Mouse (Mus musculus) embryonic facial prominence, embryonic 12.5 days (tissue): ENCODE measurements around the gene Gpn3. TPM values are rescaled to one million over a fixed set of nuclear protein-coding genes. Genes with fewer than 3 reads are reported as not detected.

Experiments used
- ATAC-seq: fragments of 200-750 bp; cut with Nextera tagmentation; 2 replicates; pipeline ENCODE4 v1.8.0; 2017; ENCODE audit not compliant: insufficient number of reproducible peaks, insufficient read depth, low FRiP score, low TSS enrichment
- H3K27ac ChIP-seq: fragments of 300-500 bp; sonication (generic); 2 replicates; pipeline ENCODE4 v1.5.1; 2016; ENCODE audit warnings: mild to moderate bottlenecking
- H3K27me3 ChIP-seq: fragments of 300-500 bp; sonication (generic); 2 replicates; pipeline ENCODE4 v1.6.1; 2016; ENCODE audit warnings: mild to moderate bottlenecking, moderate library complexity
- H3K36me3 ChIP-seq: fragments of 300-500 bp; sonication (generic); 2 replicates; pipeline ENCODE4 v1.6.1; 2016; ENCODE audit warnings: mild to moderate bottlenecking
- H3K4me1 ChIP-seq: fragments of 300-500 bp; sonication (generic); 2 replicates; pipeline ENCODE4 v1.6.1; 2016
- H3K4me2 ChIP-seq: fragments of 300-500 bp; sonication (generic); replicated peaks from 2 replicates; pipeline ENCODE4 v1.6.1; 2016; ENCODE audit warnings: mild to moderate bottlenecking, moderate library complexity
- H3K4me3 ChIP-seq: fragments of 300-500 bp; sonication (generic); 2 replicates; pipeline ENCODE4 v1.5.1; 2016; ENCODE audit warnings: mild to moderate bottlenecking
- H3K9ac ChIP-seq: fragments of 300-500 bp; sonication (generic); 2 replicates; pipeline ENCODE4 v1.6.1; 2016; ENCODE audit warnings: mild to moderate bottlenecking, moderate library complexity
- H3K9me3 ChIP-seq: fragments of 300-500 bp; sonication (generic); 2 replicates; pipeline ENCODE4 v1.6.1; 2016; ENCODE audit warnings: mild to moderate bottlenecking, moderate library complexity
- WGBS: fragments of 180-500 bp; shearing (Covaris S2); methylation state at CpG from one replicate; pipeline ENCODE4 v1.1.7; 2016; 5-methylcytosine and 5-hydroxymethylcytosine counted together
- polyA plus RNA-seq: library from polyadenylated mRNA; unstranded; fragments of >200 nt; fragmentation: Nextera tagmentation; extraction: Ambion mirVana; gene quantifications from 2 replicates; pipeline ENCODE4 v1.2.1, GENCODE M21; 2016

The Gpn3 gene
- polyA plus RNA-seq, 1 experiment from 2014 or later = 70.0 TPM

DNA sequence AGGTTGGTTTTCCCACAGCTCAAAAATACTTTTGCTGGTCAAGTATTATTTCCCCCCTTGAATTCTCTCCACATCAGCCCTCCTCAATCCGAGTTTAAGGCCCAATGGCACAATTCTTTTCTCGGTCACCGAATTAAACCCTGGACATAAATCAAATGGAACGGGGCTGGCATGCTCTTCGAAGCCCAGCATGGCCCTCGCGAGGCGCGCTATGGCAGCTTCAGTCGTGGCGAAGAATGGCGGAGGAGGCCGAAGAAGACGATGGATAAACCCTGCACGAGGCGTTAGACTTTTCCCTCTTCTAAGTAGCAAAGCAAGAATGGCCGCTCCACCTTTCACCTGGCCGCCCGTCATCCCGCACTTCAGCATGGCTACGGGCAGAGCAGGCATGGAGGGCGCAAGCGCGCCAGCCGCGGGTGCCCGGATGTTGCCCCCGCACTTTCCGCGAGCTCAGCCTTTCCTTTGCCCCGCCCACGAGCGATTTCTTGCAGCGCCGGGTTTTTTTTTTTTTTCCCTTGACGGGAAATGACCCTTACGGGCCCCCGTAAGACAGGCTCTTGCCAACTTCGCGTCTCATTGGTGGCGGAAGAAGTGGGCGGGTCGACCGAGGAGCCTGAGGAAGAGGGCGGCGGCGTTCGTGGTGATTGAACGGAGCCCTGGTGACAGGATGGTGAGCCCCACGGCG is 17.7 kb upstream of the Gpn3 start, which contains the start of the genes Rad9b and Vps29:
Gene Rad9b (minus strand): TSS at position 427 of the 685 bp plus-strand sequence.
Gene Vps29 (plus strand): TSS at position 563 of the 685 bp plus-strand sequence.
- peak; percentile 86 for ATAC-seq
- Histone ChIP-seq H3K4me3 (peak within 1 kb of the TSS; percentile 85), H3K36me3 (peaks cover 10% of the 10 kb centered on the region; the same call in 1 of the 2 replicates), H3K27ac (peak within 1 kb of the TSS; percentile 37), H3K4me2 (peak within 1 kb of the TSS; percentile 70), H3K9me3 (no peaks in the 10 kb centered on the region), H3K27me3 (no peaks in the 10 kb centered on the region), H3K9ac (peak within 1 kb of the TSS; percentile 75), H3K4me1 (no peaks in the 10 kb centered on the region)
- WGBS = 2% methylated on average over 51 of the region's 51 CpGs

DNA sequence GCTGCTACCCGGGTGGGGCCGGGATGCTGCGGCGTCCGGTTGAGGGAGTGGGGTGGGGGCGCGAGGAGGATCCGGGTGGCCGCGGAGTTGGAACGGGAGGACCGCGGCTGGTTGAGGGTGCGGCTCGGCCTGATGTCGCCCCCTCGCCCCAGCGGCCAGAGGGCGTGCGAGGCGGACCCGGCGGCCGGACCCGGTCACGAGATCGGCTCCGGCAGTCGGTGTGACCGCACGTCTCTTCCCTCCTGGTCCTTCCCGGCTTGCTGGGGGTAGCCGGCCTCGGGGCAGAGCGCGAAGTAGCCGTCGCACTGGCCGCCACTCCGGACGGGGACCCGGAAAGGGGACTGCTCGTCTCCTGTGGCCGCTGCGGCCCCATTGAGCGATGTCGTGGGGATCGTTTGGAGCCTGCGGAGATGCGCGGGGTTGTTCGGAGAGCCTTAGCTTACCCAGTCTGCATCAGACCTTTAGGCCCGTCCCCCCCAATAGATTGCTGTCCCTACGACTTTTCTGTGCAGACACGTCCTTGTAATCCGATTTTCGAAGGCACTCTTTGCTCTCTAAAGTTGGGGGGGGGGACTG is 17.1 kb upstream of the Gpn3 start:
- peak overlapping the region; percentile 37 for H3K27ac ChIP-seq

DNA sequence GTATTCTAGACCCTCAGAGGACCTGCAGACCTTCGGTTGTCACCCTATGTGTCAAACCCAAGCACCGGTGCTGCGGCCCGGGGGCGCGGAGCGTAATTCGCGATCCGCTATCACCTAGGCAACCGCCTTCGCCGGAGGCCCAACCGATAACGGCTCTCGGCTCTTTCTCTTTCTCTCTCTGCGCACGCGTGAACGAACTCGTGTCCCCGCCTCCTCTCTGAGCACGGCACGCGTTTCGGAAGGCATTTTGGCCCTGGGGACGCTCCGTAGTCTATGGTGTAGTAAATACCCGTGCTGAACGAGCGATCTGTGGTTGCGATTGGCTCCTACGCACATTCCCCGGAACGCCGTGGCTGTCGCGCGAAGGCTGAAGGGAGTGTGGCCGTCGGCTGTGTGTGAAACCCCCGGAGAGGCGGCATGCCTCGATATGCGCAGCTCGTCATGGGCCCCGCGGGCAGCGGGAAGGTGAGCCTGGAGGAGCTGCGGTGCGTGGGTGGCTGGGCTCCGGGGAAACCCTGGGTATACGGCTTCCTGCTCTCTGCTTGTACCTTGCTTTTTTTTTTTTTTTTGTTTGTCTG is 605 bp downstream of the Gpn3 start, which contains the start of gene Fam216a:
Gene Fam216a (minus strand): TSS at position 173 of the 578 bp plus-strand sequence.
- Histone ChIP-seq H3K9ac (peak within 1 kb of the TSS; percentile 84), H3K9me3 (no peaks in the 10 kb centered on the region), H3K27ac (peak within 1 kb of the TSS; percentile 97), H3K4me3 (peak within 1 kb of the TSS; percentile 77), H3K36me3 (peaks cover 31% of the 10 kb centered on the region), H3K4me2 (peak within 1 kb of the TSS; percentile 72), H3K4me1 (peaks cover 16% of the 10 kb centered on the region), H3K27me3 (no peaks in the 10 kb centered on the region)
- under 1% methylated on average over 53 of the region's 53 CpGs for WGBS
- ATAC-seq = peak; percentile 92

More for the DNA sequence above, 17.1 kb upstream of the Gpn3 start:
- no peaks in the 10 kb centered on the region for H3K4me1 ChIP-seq
- peak overlapping the region; percentile 70 for H3K4me2 ChIP-seq
- H3K4me3 ChIP-seq = peak overlapping the region; percentile 85
- no peaks in the 10 kb centered on the region for H3K9me3 ChIP-seq
- 0 out of 2 replicates have a peak, but pooled peaks have one; percentile 32 for ATAC-seq
- H3K9ac ChIP-seq = peak overlapping the region; percentile 75
- under 1% methylated on average over 52 of the region's 57 CpGs for WGBS
- H3K36me3 ChIP-seq = peaks cover 12% of the 10 kb centered on the region; the same call in 1 of the 2 replicates
- no peaks in the 10 kb centered on the region for H3K27me3 ChIP-seq

DNA sequence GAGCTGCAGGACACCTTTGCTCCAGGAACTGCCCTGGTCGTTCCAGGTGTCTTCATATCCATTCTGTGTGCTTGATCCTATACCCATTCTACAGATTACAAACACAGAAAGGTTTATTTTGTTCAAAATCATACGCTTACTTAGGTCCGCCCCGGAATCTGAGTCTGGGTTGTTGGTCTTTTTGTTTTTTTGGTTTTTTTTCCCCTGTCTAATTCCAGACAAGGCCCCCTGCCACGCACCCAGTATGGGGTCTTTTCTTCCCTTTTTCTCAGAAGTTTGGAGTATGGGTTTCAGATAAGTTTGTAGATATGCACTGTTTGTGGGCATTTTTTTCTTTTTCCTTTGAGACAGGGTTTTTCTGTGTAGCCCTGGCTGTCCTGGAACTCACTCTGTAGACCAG is 1.2 kb downstream of the Gpn3 start:
- no peak for ATAC-seq
- H3K4me1 ChIP-seq = peaks cover 16% of the 10 kb centered on the region
- WGBS = 7% methylated on average over 5 of the region's 5 CpGs
- H3K9ac ChIP-seq = peak overlapping the region; percentile 84
- peaks cover 25% of the 10 kb centered on the region for H3K36me3 ChIP-seq
- H3K27me3 ChIP-seq = no peaks in the 10 kb centered on the region
- H3K9me3 ChIP-seq = no peaks in the 10 kb centered on the region
- H3K4me3 ChIP-seq = peak overlapping the region; percentile 77
- H3K27ac ChIP-seq = peak overlapping the region; percentile 97; the same call in 1 of the 2 replicates
- peak overlapping the region; percentile 72 for H3K4me2 ChIP-seq

DNA sequence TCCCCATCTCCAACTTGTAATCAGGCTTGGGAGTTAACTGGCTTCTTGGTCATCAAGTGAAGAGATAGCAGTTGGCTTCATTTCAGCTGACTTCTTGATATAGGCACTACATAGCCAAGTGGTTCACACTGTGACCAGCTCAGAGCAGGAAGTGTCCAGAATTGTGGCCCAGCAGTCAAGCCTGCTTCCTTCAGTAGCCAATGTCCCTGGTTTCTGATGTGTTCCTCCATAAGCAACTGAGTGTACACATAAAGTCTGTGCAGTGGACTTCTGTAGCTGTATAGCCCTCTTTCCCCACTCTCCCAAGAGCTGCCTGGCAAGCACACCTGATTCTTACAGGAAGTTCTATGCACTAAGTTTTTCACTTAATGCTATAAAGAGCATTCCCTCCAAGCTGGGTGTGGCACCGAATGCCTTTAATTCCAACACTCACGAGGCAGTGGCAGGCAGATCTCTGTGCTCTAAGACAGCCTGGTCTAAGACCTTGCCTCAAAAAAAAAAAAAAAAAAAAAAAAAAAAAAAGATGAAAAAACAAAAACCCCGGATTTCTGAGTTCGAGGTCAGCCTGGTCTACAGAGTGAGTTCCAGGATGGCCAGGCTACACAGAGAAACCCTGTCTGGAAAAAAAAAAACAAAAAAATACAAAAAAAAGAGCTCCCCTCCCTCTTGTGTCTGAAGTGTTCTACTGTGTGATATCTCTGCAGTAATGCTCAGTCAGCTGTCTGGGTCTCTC is 5.6 kb downstream of the Gpn3 start:
- Histone ChIP-seq H3K4me2 (no peak overlapping the region), H3K4me3 (no peak overlapping the region), H3K9me3 (no peaks in the 10 kb centered on the region), H3K27me3 (no peaks in the 10 kb centered on the region), H3K9ac (no peak overlapping the region), H3K4me1 (peaks cover 10% of the 10 kb centered on the region), H3K27ac (no peak overlapping the region), H3K36me3 (peaks cover 45% of the 10 kb centered on the region)
- no peak for ATAC-seq
- WGBS = 92% methylated on average over 4 of the region's 4 CpGs

DNA sequence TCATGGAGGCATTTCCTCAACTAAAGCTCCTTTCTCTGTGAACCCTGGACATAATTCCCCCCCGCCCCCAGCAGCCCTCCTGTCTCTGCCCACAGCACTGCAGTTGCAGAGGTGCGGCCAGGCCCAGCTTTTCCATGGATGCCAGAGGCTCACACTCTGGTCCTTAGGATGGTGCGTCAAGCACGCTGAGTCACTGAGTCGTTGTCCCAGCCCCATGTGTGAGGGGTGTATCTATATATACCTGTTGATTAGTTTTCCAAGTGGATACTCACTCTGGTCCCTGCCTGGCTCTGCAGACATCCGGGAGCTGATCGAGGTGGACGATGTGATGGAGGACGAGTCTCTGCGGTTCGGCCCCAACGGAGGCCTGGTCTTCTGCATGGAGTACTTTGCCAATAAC is 6.5 kb downstream of the Gpn3 start:
- H3K4me3 ChIP-seq = no peak overlapping the region
- no peak for ATAC-seq
- H3K4me1 ChIP-seq = peaks cover 6% of the 10 kb centered on the region
- 92% methylated on average over 12 of the region's 12 CpGs for WGBS
- H3K9ac ChIP-seq = no peak overlapping the region
- no peak overlapping the region for H3K27ac ChIP-seq
- no peaks in the 10 kb centered on the region for H3K9me3 ChIP-seq
- peaks cover 49% of the 10 kb centered on the region for H3K36me3 ChIP-seq
- H3K27me3 ChIP-seq = no peaks in the 10 kb centered on the region
- H3K4me2 ChIP-seq = no peak overlapping the region

DNA sequence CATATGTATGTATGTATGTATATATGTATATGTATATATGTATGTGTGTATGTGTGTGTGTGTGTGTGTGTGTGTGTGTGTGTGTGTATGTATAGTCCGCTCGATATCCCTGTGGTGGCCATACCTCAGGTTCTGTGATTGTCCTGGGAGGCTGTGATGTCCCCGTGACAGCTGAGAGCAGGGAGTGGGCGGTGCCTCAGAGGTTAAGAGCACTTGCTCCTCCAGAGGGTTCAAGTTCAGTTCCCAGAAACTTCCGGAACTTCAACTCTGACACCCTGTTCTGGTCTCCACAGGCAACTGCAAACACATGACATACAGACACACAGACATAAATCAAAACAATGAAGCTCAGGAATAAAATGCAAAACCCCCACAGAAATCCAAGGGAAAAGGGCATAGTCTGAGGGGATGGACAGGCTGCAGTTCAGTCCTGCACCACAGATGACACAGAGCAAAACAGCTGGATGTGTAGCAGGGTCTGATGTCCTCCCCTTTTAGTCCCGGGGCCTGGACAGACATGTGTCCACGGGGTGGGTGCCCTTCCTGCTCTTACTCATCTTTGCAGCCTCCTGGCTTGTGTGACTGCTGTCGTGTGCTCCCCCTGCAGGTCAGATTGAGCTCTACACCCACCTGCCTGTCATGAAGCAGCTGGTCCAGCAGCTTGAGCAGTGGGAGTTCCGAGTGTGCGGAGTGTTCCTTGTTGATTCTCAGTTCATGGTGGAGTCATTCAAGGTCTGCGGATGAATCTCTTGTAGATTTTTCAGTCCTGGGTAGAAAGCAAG is 7.9 kb downstream of the Gpn3 start:
- H3K4me2 ChIP-seq = no peak overlapping the region
- H3K27ac ChIP-seq = no peak overlapping the region
- no peak overlapping the region for H3K9ac ChIP-seq
- H3K9me3 ChIP-seq = no peaks in the 10 kb centered on the region
- H3K36me3 ChIP-seq = peaks cover 46% of the 10 kb centered on the region
- ATAC-seq = peak; percentile 56; the same call in 1 of the 2 replicates
- no peaks in the 10 kb centered on the region for H3K27me3 ChIP-seq
- no peak overlapping the region for H3K4me3 ChIP-seq
- no peaks in the 10 kb centered on the region for H3K4me1 ChIP-seq
- 63% methylated on average over 11 of the region's 11 CpGs for WGBS

DNA sequence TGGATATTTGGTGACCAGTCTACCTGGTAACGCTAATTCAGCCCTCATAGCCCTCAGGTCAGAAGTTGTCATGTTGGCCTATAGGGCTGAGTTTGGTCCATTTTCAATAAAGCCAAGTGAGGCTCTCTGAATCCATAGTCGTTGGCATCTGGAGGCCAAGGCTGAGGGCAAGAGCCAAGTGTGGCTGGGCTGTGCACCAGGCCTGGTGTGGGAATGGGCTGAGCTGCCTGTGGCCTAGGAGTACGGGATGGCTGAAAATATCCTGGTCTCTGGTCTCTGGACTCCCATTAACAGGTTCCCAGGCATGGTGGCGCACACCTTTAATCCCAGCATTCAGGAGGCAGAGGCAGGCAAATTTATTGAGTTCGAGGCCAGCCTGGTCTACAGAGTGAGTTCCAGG is 18.3 kb downstream of the Gpn3 start:
- 0 out of 2 replicates have a peak, but pooled peaks cover 3% of the 10 kb centered on the region for H3K36me3 ChIP-seq
- no peak overlapping the region for H3K4me2 ChIP-seq
- no peaks in the 10 kb centered on the region for H3K27me3 ChIP-seq
- H3K9me3 ChIP-seq = no peaks in the 10 kb centered on the region
- H3K27ac ChIP-seq = no peak overlapping the region
- no peak overlapping the region for H3K9ac ChIP-seq
- peaks cover 11% of the 10 kb centered on the region for H3K4me1 ChIP-seq
- ATAC-seq = no peak
- WGBS = 90% methylated on average over 5 of the region's 5 CpGs
- no peak overlapping the region for H3K4me3 ChIP-seq

DNA sequence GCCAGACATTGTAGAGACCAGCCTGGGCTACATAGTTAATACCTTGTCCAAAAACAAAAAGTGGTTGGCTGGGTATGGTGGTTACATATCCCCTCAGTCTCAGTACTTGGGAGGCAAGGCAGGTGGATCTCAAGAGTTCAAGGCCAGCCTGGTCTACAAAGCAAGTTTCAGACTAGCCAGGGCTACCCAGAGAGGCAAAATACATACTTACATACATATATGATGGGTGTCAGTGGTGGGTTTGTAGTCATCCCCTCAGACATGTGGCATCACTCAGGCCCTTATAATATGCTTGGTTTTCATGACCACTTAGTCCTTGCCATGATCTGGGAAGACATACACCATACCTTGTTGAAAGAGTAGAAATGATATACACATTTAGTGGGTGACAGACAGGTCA is 19.0 kb downstream of the Gpn3 start:
- no peak overlapping the region for H3K9ac ChIP-seq
- H3K27ac ChIP-seq = no peak overlapping the region
- no peaks in the 10 kb centered on the region for H3K9me3 ChIP-seq
- peaks cover 6% of the 10 kb centered on the region; the same call in 1 of the 2 replicates for H3K36me3 ChIP-seq
- no peak; the same call in 1 of the 2 replicates for ATAC-seq
- H3K4me3 ChIP-seq = no peak overlapping the region
- no peak overlapping the region for H3K4me2 ChIP-seq
- peaks cover 11% of the 10 kb centered on the region for H3K4me1 ChIP-seq
- H3K27me3 ChIP-seq = no peaks in the 10 kb centered on the region

DNA sequence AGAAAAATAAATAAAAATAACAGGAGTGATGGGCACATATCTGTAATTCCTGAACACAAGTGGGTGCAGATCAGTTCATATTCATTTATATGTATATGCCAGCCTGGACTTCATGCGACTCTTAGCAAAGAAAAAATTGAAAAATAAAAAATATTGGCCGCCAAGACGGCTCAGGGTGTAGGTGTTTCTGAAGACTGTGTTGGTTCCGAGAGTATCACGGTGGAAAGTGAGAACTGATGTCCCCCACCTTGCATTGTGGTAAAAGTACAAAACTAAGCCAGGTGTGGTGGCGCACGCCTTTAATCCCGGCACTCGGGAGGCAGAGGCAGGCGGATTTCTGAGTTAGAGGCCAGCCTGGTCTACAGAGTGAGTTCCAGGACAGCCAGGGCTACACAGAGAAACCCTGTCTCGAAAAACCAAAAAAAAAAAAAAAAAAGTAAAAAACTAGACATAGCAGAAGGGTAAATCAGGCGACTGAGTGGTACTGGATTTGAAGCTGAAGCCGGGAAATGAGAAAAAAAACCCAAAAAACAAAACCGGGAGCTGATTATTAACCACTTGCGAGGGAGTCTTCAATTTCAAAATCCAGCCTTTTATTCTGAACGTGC is 19.6 kb downstream of the Gpn3 start:
- no peak for ATAC-seq
- Histone ChIP-seq H3K4me2 (peak overlapping the region; percentile 91; the same call in 1 of the 2 replicates), H3K36me3 (peaks cover 6% of the 10 kb centered on the region; the same call in 1 of the 2 replicates), H3K4me1 (peaks cover 11% of the 10 kb centered on the region), H3K9ac (no peak overlapping the region), H3K4me3 (peak overlapping the region; percentile 82), H3K27ac (no peak overlapping the region), H3K9me3 (no peaks in the 10 kb centered on the region), H3K27me3 (no peaks in the 10 kb centered on the region)
- WGBS = 49% methylated on average over 16 of the region's 16 CpGs
